Mouse (Mus musculus) neural tube, embryonic 13.5 days (tissue): ENCODE data around the gene Tbx6. TPM values are rescaled to one million over a fixed set of nuclear protein-coding genes. Genes with fewer than 3 reads are reported as not detected.

Source experiments
- ATAC-seq: fragments of 200-750 bp; cut with Nextera tagmentation; 2 replicates; pipeline ENCODE4 v1.8.0; 2017; ENCODE audit warnings: low read depth, mild to moderate bottlenecking, moderate TSS enrichment, moderate library complexity
- H3K27ac ChIP-seq: fragments of 300-500 bp; sonication (generic); replicated peaks from 2 replicates; pipeline ENCODE4 v1.5.1; 2015; ENCODE audit warnings: moderate library complexity, mild to moderate bottlenecking, inconsistent platforms
- H3K27me3 ChIP-seq: fragments of 300-500 bp; sonication (generic); 2 replicates; pipeline ENCODE4 v1.6.1; 2015; ENCODE audit warnings: mild to moderate bottlenecking, inconsistent platforms
- H3K36me3 ChIP-seq: fragments of 300-500 bp; sonication (generic); 2 replicates; pipeline ENCODE4 v1.6.1; 2015; ENCODE audit warnings: mild to moderate bottlenecking, inconsistent platforms
- H3K4me1 ChIP-seq: fragments of 300-500 bp; sonication (generic); replicated peaks from 2 replicates; pipeline ENCODE4 v1.6.1; 2015; ENCODE audit warnings: inconsistent platforms
- H3K4me2 ChIP-seq: fragments of 300-500 bp; sonication (generic); 2 replicates; pipeline ENCODE4 v1.6.1; 2015; ENCODE audit warnings: inconsistent platforms, mild to moderate bottlenecking, moderate library complexity
- H3K4me3 ChIP-seq: fragments of 300-500 bp; sonication (generic); 2 replicates; pipeline ENCODE4 v1.5.1; 2015; ENCODE audit warnings: mild to moderate bottlenecking, inconsistent platforms
- H3K9ac ChIP-seq: fragments of 300-500 bp; sonication (generic); 2 replicates; pipeline ENCODE4 v1.6.1; 2015; ENCODE audit warnings: moderate library complexity, mild to moderate bottlenecking, inconsistent platforms
- H3K9me3 ChIP-seq: fragments of 300-500 bp; sonication (generic); 2 replicates; pipeline ENCODE4 v1.6.1; 2016; ENCODE audit warnings: inconsistent platforms
- WGBS: fragments of 180-500 bp; shearing (Covaris S2); methylation state at CpG from one replicate; pipeline ENCODE4 v1.1.7; 2015; 5-methylcytosine and 5-hydroxymethylcytosine counted together
- polyA plus RNA-seq: library from polyadenylated mRNA; unstranded; fragments of >200 nt; fragmentation: Nextera tagmentation; extraction: Ambion mirVana; gene quantifications from 2 replicates; pipeline ENCODE4 v1.2.1, GENCODE M21; 2015

Gene Tbx6
- polyA plus RNA-seq, 1 experiment from 2014 or later, result 0.25 TPM

GRCm38 (mm10) chr7:126758539-126758938, 22.7 kb upstream of the Tbx6 start:
- Histone ChIP-seq H3K9ac (no peak overlapping the region), H3K36me3 (peaks cover 7% of the 10 kb centered on the region; the same call in 1 of the 2 replicates), H3K27ac (peak overlapping the region; percentile 92; the same call in 1 of the 2 replicates), H3K27me3 (no peaks in the 10 kb centered on the region), H3K4me3 (no peak overlapping the region), H3K4me1 (peaks cover 48% of the 10 kb centered on the region), H3K4me2 (no peak overlapping the region), H3K9me3 (no peaks in the 10 kb centered on the region)
- WGBS, result 55% methylated on average over 7 of the region's 7 CpGs
- ATAC-seq, result peak; percentile 8; the same call in 1 of the 2 replicates

- Histone ChIP-seq H3K4me1 (peaks cover 48% of the 10 kb centered on the region), H3K27ac (peak within 1 kb of the TSS; percentile 92), H3K9ac (peak within 1 kb of the TSS; percentile 91), H3K36me3 (peaks cover 13% of the 10 kb centered on the region), H3K4me3 (peak within 1 kb of the TSS; percentile 80), H3K9me3 (no peaks in the 10 kb centered on the region), H3K4me2 (peak within 1 kb of the TSS; percentile 90), H3K27me3 (no peaks in the 10 kb centered on the region)
- WGBS, result under 1% methylated on average over 27 of the region's 38 CpGs
- peak; percentile 64 for ATAC-seq
Observed at GRCm38 (mm10) chr7:126759050-126759671, 22.1 kb upstream of the Tbx6 start, which contains the start of gene Mapk3. TSS of gene Mapk3 (plus strand) at chr7:126759601.

GRCm38 (mm10) chr7:126759672-126760390, 21.5 kb upstream of the Tbx6 start:
- under 1% methylated on average over 24 of the region's 24 CpGs for WGBS
- ATAC-seq, result peak; percentile 70
- H3K4me3 ChIP-seq, result peak overlapping the region; percentile 80
- no peaks in the 10 kb centered on the region for H3K27me3 ChIP-seq
- peaks cover 43% of the 10 kb centered on the region for H3K4me1 ChIP-seq
- peaks cover 20% of the 10 kb centered on the region for H3K36me3 ChIP-seq
- H3K27ac ChIP-seq, result peak overlapping the region; percentile 92
- H3K9me3 ChIP-seq, result no peaks in the 10 kb centered on the region
- peak overlapping the region; percentile 90 for H3K4me2 ChIP-seq
- H3K9ac ChIP-seq, result peak overlapping the region; percentile 91

- peak overlapping the region; percentile 92 for H3K27ac ChIP-seq
- peak; percentile 20 for ATAC-seq
- peak overlapping the region; percentile 91 for H3K9ac ChIP-seq
Observed at GRCm38 (mm10) chr7:126760391-126760802, 20.9 kb upstream of the Tbx6 start.

GRCm38 (mm10) chr7:126760956-126761355, 20.3 kb upstream of the Tbx6 start:
- WGBS, result 62% methylated on average over 4 of the region's 4 CpGs
- peak overlapping the region; percentile 80 for H3K4me3 ChIP-seq
- no peaks in the 10 kb centered on the region for H3K27me3 ChIP-seq
- H3K9ac ChIP-seq, result peak overlapping the region; percentile 91
- peaks cover 31% of the 10 kb centered on the region for H3K36me3 ChIP-seq
- H3K27ac ChIP-seq, result peak overlapping the region; percentile 92
- peaks cover 43% of the 10 kb centered on the region for H3K4me1 ChIP-seq
- no peak for ATAC-seq
- H3K4me2 ChIP-seq, result peak overlapping the region; percentile 90
- H3K9me3 ChIP-seq, result no peaks in the 10 kb centered on the region

More at GRCm38 (mm10) chr7:126760391-126760802, 20.9 kb upstream of the Tbx6 start:
- WGBS, result 27% methylated on average over 3 of the region's 3 CpGs
- H3K4me2 ChIP-seq, result peak overlapping the region; percentile 90
- peaks cover 43% of the 10 kb centered on the region for H3K4me1 ChIP-seq
- peaks cover 26% of the 10 kb centered on the region for H3K36me3 ChIP-seq
- H3K27me3 ChIP-seq, result no peaks in the 10 kb centered on the region
- no peaks in the 10 kb centered on the region for H3K9me3 ChIP-seq
- H3K4me3 ChIP-seq, result peak overlapping the region; percentile 80

- H3K27me3 ChIP-seq, result no peaks in the 10 kb centered on the region
- H3K27ac ChIP-seq, result 0 out of 2 replicates have a peak overlapping the region, but pooled peaks have one; percentile 92
- H3K36me3 ChIP-seq, result peaks cover 38% of the 10 kb centered on the region
- peak overlapping the region; percentile 80; the same call in 1 of the 2 replicates for H3K4me3 ChIP-seq
- ATAC-seq, result no peak
- H3K9ac ChIP-seq, result peak overlapping the region; percentile 26; the same call in 1 of the 2 replicates
- H3K4me1 ChIP-seq, result peaks cover 43% of the 10 kb centered on the region
- H3K4me2 ChIP-seq, result peak overlapping the region; percentile 90
- no peaks in the 10 kb centered on the region for H3K9me3 ChIP-seq
- WGBS, result 79% methylated on average over 6 of the region's 6 CpGs
Observed at GRCm38 (mm10) chr7:126761529-126762067, 19.7 kb upstream of the Tbx6 start.

- H3K36me3 ChIP-seq, result peaks cover 47% of the 10 kb centered on the region
- H3K4me2 ChIP-seq, result peak overlapping the region; percentile 20
- H3K4me1 ChIP-seq, result peaks cover 43% of the 10 kb centered on the region
- WGBS, result 69% methylated on average over 17 of the region's 17 CpGs
- H3K27me3 ChIP-seq, result no peaks in the 10 kb centered on the region
- H3K9me3 ChIP-seq, result no peaks in the 10 kb centered on the region
- no peak for ATAC-seq
- H3K9ac ChIP-seq, result peak overlapping the region; percentile 51
- peak overlapping the region; percentile 10; the same call in 1 of the 2 replicates for H3K27ac ChIP-seq
- 0 out of 2 replicates have a peak overlapping the region, but pooled peaks have one; percentile 4 for H3K4me3 ChIP-seq
Observed at GRCm38 (mm10) chr7:126762471-126763008, 18.7 kb upstream of the Tbx6 start.

- Histone ChIP-seq H3K27me3 (no peaks in the 10 kb centered on the region), H3K27ac (no peak overlapping the region)
Observed at GRCm38 (mm10) chr7:126765540-126765939, 15.7 kb upstream of the Tbx6 start.

GRCm38 (mm10) chr7:126766201-126766600, 15.1 kb upstream of the Tbx6 start, which contains the start of gene Gdpd3:
TSS of gene Gdpd3 (plus strand) at chr7:126766334.
- no peak within 1 kb of the TSS for H3K27ac ChIP-seq
- H3K27me3 ChIP-seq, result no peaks in the 10 kb centered on the region
- H3K36me3 ChIP-seq, result peaks cover 82% of the 10 kb centered on the region
- 88% methylated on average over 16 of the region's 16 CpGs for WGBS
- H3K4me1 ChIP-seq, result peaks cover 23% of the 10 kb centered on the region
- no peak for ATAC-seq
- no peak within 1 kb of the TSS for H3K9ac ChIP-seq
- H3K9me3 ChIP-seq, result no peaks in the 10 kb centered on the region
- no peak within 1 kb of the TSS for H3K4me3 ChIP-seq
- H3K4me2 ChIP-seq, result no peak within 1 kb of the TSS

More at GRCm38 (mm10) chr7:126765540-126765939, 15.7 kb upstream of the Tbx6 start:
- ATAC-seq, result no peak
- H3K9ac ChIP-seq, result no peak overlapping the region
- H3K9me3 ChIP-seq, result no peaks in the 10 kb centered on the region
- no peak overlapping the region for H3K4me2 ChIP-seq
- H3K36me3 ChIP-seq, result peaks cover 76% of the 10 kb centered on the region
- no peak overlapping the region for H3K4me3 ChIP-seq
- H3K4me1 ChIP-seq, result peaks cover 30% of the 10 kb centered on the region
- 89% methylated on average over 9 of the region's 9 CpGs for WGBS

- Histone ChIP-seq H3K4me3 (no peak overlapping the region), H3K4me2 (no peak overlapping the region), H3K9ac (no peak overlapping the region), H3K4me1 (peaks cover 15% of the 10 kb centered on the region), H3K27ac (no peak overlapping the region), H3K27me3 (no peaks in the 10 kb centered on the region), H3K9me3 (no peaks in the 10 kb centered on the region), H3K36me3 (peaks cover 88% of the 10 kb centered on the region)
- no peak for ATAC-seq
- 94% methylated on average over 8 of the region's 8 CpGs for WGBS
Observed at GRCm38 (mm10) chr7:126767001-126767400, 14.3 kb upstream of the Tbx6 start.

- Histone ChIP-seq H3K27me3 (no peaks in the 10 kb centered on the region), H3K4me3 (no peak overlapping the region), H3K4me2 (no peak overlapping the region), H3K36me3 (peaks cover 72% of the 10 kb centered on the region), H3K9me3 (no peaks in the 10 kb centered on the region), H3K9ac (no peak overlapping the region), H3K4me1 (peaks cover 6% of the 10 kb centered on the region), H3K27ac (no peak overlapping the region)
- no peak for ATAC-seq
- 77% methylated on average over 12 of the region's 12 CpGs for WGBS
Observed at GRCm38 (mm10) chr7:126770784-126771183, 10.5 kb upstream of the Tbx6 start.
